Mouse (Mus musculus): ENCODE results near the gene Pax3. TPM values are rescaled to one million over a fixed set of nuclear protein-coding genes. Genes with fewer than 3 reads are reported as not detected.

Pax3 gene
- total and polyA plus RNA-seq, 3 experiments = 0.08 to 0.10 TPM; not detected in 1

DNA sequence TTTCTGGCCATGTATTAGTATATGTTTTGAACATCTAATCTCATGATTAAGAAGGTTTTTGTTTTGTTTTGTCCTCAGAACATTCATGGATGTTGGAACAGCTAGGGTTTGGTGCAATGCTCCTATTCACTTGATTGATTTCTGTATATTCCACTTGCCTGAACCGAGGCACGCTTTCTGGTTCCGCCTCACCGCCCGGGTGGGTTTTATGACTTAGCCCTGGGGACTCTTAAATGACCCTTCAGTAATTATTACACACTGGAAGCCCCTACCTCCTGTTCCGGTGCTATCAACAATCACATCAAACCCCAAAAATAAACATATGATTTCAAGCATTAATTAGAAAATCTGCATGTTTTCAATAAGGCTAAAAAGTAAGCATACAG lies 9.2 kb downstream of the Pax3 start:
- Histone ChIP-seq H3K79me2 (replicated peaks; ENCODE audit: control insufficient read depth, extremely low read depth, insufficient read depth, poor library complexity, severe bottlenecking) (no peaks in the 10 kb centered on the region), H3K36me3 (replicated peaks in 1 of 2; ENCODE audit: control insufficient read depth in 1 of 2, insufficient read depth in 1 of 2, low read length in 1 of 2) (no peaks in the 10 kb centered on the region), H3K27ac (ENCODE audit: insufficient read depth, low read depth) (no peak overlapping the region), H3K4me1 (ENCODE audit: control insufficient read depth in 1 of 2, insufficient read depth in 2 of 2) (peaks cover 3 to 37% of the 10 kb centered on the region in 2 experiments; a peak in 2 of 4 replicates), H3K9me3 (replicated peaks; ENCODE audit: low read length) (no peaks in the 10 kb centered on the region), H3K27me3 (replicated peaks) (no peaks in the 10 kb centered on the region), H3K9ac (ENCODE audit: insufficient read depth, low read depth) (no peak overlapping the region), H3K4me3 (replicated peaks in 1 of 3; ENCODE audit: low read depth in 2 of 3, low read length in 2 of 3, poor library complexity in 1 of 3) (no peak overlapping the region), H3K4me2 (ENCODE audit: insufficient read depth, low read depth, poor library complexity, severe bottlenecking) (peak overlapping the region; percentile 83; the same call in 1 of the 2 replicates)
- dilution Hi-C loops (cut with MboI; ENCODE audit: extremely low pct_ligation_motif_present, extremely low pct_unique_long_range_greater_than_20kb, low sequenced_read_pairs) = no loop called here
- TF ChIP-seq USF1 (IDR thresholded peaks at IDR 0.05; ENCODE audit: low read depth, low read length) = no peak
- peak; percentile 56 for TF ChIP-seq BHLHE40 (IDR thresholded peaks at IDR 0.05; ENCODE audit: low read depth, low read length)
- no peak for DNase-seq (ENCODE audit: extremely low read depth)
- in situ Hi-C loops (cut with MboI; ENCODE audit: low pct_ligation_motif_present, low pct_unique_long_range_greater_than_20kb, low sequenced_read_pairs) = no loop called here

- in situ Hi-C loops (cut with MboI; ENCODE audit: low pct_ligation_motif_present, low pct_unique_long_range_greater_than_20kb, low sequenced_read_pairs) = no loop called here
- no peak overlapping the region for H3K27ac ChIP-seq (ENCODE audit: insufficient read depth, low read depth)
- no peak overlapping the region for H3K9ac ChIP-seq (ENCODE audit: insufficient read depth, low read depth)
- no peaks in the 10 kb centered on the region for H3K9me3 ChIP-seq (replicated peaks; ENCODE audit: low read length)
- no peaks in the 10 kb centered on the region for H3K27me3 ChIP-seq (replicated peaks)
- H3K4me2 ChIP-seq (ENCODE audit: insufficient read depth, low read depth, poor library complexity, severe bottlenecking) = peak overlapping the region; percentile 83
- H3K79me2 ChIP-seq (replicated peaks; ENCODE audit: control insufficient read depth, extremely low read depth, insufficient read depth, poor library complexity, severe bottlenecking) = no peaks in the 10 kb centered on the region
- dilution Hi-C loops (cut with MboI; ENCODE audit: extremely low pct_ligation_motif_present, extremely low pct_unique_long_range_greater_than_20kb, low sequenced_read_pairs) = no loop called here
- TF ChIP-seq CHD2 (IDR thresholded peaks at IDR 0.05; ENCODE audit: low read length) (peak; percentile 54; the same call in 1 of the 2 replicates), KAT2A (IDR thresholded peaks at IDR 0.05; ENCODE audit: insufficient replicate concordance, low read length) (no peak), RCOR1 (conservative IDR thresholded peaks at IDR 0.05; ENCODE audit: low read depth, low read length) (peak; percentile 96), MAZ (IDR thresholded peaks at IDR 0.05; ENCODE audit: low read depth, low read length) (0 out of 2 replicates have a peak, but pooled peaks have one; percentile 44), ZNF384 (IDR thresholded peaks at IDR 0.05; ENCODE audit: low read depth, low read length) (peak; percentile 88), POLR2AphosphoS2 (IDR thresholded peaks at IDR 0.05; ENCODE audit: low read depth, low read length) (no peak), MYC (IDR thresholded peaks at IDR 0.05; ENCODE audit: low read depth, low read length) (peak; percentile 45; the same call in 1 of the 2 replicates), CHD1 (IDR thresholded peaks at IDR 0.05; ENCODE audit: low read depth, low read length) (no peak), PAX5 (IDR thresholded peaks at IDR 0.05; ENCODE audit: low read length) (no peak), MXI1 (IDR thresholded peaks at IDR 0.05; ENCODE audit: low read depth, low read length) (0 out of 2 replicates have a peak, but pooled peaks have one; percentile 36), MAFK (IDR thresholded peaks at IDR 0.05; ENCODE audit: insufficient replicate concordance, low read length) (peak; percentile 49; the same call in 1 of the 2 replicates), SIN3A (IDR thresholded peaks at IDR 0.05; ENCODE audit: low read length) (no peak), MAX (IDR thresholded peaks at IDR 0.05; ENCODE audit: low read length) (peak; percentile 59; the same call in 1 of the 2 replicates), ELF1 (IDR thresholded peaks at IDR 0.05; ENCODE audit: low read depth, low read length) (peak; percentile 34; the same call in 1 of the 2 replicates), BHLHE40 (IDR thresholded peaks at IDR 0.05; ENCODE audit: low read depth, low read length) (peak; percentile 54; the same call in 1 of the 2 replicates), EP300 (IDR thresholded peaks at IDR 0.05; ENCODE audit: low read length) (peak; percentile 99), IRF4 (IDR thresholded peaks at IDR 0.05; ENCODE audit: low read depth, low read length) (peak; percentile 98), ETS1 (conservative IDR thresholded peaks at IDR 0.05; ENCODE audit: low read depth, low read length) (peak; percentile 62), MEF2A (IDR thresholded peaks at IDR 0.05; ENCODE audit: borderline replicate concordance, low read depth, low read length) (peak; percentile 52; the same call in 1 of the 2 replicates), JUND (conservative IDR thresholded peaks at IDR 0.05; ENCODE audit: low read depth, low read length) (peak; percentile 65; the same call in 1 of the 2 replicates)
- DNase-seq (ENCODE audit: extremely low read depth) = peak; percentile 74
- no peaks in the 10 kb centered on the region for H3K36me3 ChIP-seq (replicated peaks in 1 of 2; ENCODE audit: control insufficient read depth in 1 of 2, insufficient read depth in 1 of 2, low read length in 1 of 2)
- peaks cover 3 to 42% of the 10 kb centered on the region in 2 experiments; a peak in 3 of 4 replicates for H3K4me1 ChIP-seq (ENCODE audit: control insufficient read depth in 1 of 2, insufficient read depth in 2 of 2)
- H3K4me3 ChIP-seq (replicated peaks in 1 of 3; ENCODE audit: low read depth in 2 of 3, low read length in 2 of 3, poor library complexity in 1 of 3) = no peak overlapping the region
Observed at GRCm38 (mm10) chr1:78187122-78187787, 9.7 kb downstream of the Pax3 start.
